Mouse (Mus musculus): Measurements from ENCODE around the gene Deaf1. TPM values are rescaled to one million over a fixed set of nuclear protein-coding genes. Genes with fewer than 3 reads are reported as not detected.

Gene Deaf1
- polyA plus RNA-seq, 1 experiment = 18.9 TPM

DNA sequence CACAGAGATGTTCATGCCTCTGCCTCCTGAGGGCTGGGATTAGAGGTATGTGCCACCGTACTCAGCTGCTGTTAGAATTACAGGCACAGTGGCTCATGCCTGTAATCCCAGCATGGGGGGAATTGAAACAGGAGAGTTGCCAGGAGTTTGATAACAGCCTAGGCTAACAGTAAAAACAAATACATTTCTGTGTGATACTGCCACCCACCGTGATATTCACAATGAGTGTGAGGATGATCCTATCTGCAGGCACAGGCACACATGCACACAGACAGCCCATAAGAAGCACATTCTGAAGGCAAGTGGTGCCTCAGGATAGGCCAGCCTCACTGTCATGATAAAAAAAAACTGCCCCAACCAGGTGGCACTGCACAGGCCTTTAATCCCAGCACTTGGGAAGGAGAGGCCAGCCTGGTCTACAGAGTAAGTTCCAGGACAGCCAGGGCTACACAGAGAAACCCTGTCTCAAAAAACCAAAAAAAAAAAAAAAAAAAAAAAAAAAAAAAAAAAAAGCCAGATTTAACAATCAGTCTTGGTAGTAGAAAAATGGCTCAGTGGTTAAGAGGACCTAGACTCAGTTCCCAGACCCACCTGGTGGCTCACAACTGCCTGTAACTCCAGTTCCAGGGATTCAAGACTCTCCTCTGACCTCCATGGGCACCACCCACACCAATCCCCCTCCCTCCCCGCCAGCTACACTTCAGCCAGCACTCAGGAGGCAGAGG is 29.4 kb downstream of the Deaf1 start:
- no peak for DNase-seq (ENCODE audit: low read depth)

- no peak for DNase-seq (ENCODE audit: low read depth)
Observed at GRCm38 (mm10) chr7:141294479-141294878, 33.0 kb downstream of the Deaf1 start.

GRCm38 (mm10) chr7:141293852-141294471 is 33.5 kb downstream of the Deaf1 start:
- no peak for DNase-seq (ENCODE audit: low read depth)

GRCm38 (mm10) chr7:141292583-141293388 is 34.7 kb downstream of the Deaf1 start:
- DNase-seq (ENCODE audit: low read depth) = no peak

DNA sequence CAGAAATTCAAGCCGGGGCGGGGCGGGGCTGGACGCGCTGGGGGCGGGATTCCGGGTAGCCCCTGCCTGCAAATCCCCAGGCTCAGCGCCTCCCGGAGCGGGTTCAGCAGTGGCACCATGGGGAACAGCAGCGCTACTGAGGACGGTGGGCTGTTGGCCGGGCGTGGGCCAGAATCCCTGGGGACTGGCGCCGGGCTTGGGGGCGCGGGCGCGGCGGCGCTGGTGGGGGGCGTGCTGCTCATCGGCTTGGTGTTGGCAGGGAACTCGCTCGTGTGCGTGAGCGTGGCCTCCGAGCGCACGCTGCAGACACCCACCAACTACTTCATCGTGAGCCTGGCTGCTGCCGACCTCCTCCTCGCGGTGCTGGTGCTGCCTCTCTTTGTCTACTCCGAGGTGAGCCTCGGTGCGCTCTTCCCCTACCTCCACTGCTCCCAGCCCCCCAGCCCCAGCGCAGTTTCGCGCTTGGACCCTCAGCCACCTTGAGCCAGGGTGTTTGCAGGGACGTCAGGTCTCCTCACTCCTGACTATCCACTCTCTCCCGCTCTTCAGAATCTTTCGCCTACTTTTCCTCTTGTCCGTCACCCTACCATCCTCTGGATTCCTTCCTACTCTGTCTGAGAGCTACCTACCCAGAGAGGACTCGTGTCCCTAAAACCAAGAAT is 35.4 kb downstream of the Deaf1 start, which contains the start of gene Drd4:
Drd4 (plus strand) TSS at position 86 of the 662 bp plus-strand sequence.
- DNase-seq (ENCODE audit: low read depth) = no peak

- no peak for DNase-seq (ENCODE audit: low read depth)
Observed at GRCm38 (mm10) chr7:141288042-141288441, 39.4 kb downstream of the Deaf1 start.

DNA sequence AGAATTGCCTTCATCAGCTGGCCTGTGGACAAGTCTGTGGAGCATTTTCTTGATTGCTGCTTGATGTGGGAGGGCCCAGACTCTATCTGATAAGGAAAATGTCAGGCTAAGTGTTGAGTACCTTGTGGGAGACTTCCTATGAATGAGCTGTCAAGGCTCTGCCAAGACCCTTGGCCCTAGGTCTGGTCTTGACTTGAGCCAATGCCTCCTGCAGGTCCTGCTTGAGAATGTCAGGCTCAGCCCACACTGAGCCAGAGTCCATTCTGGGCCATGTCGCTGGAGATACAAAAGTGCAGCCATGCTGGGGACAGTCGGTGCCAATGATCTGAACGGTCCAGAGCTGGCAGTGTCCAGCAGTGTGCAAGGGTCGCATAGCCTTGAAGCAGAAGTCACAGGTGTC is 44.7 kb downstream of the Deaf1 start:
- no peak for DNase-seq (ENCODE audit: low read depth)

DNA sequence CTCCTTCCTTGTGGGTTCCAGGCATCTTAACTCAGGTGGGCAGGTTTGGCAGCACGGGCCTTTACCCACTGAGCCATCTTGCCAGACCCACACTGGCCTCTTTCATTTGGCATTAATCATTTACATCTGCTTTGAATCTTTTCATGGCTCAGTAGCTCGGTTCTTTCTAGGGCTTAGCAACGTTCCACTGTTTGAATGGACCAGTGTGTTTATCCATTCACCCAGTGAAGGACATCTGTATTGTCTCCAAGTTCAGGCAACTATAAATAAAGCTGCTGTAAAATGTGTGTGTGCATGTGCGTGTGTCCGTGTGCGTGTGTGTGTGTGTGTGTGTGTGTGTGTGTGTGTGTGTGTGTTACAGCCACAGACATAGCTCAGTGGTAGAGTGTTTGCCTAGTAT is 46.0 kb downstream of the Deaf1 start:
- no peak for DNase-seq (ENCODE audit: low read depth)

- DNase-seq (ENCODE audit: low read depth) = no peak
Observed at GRCm38 (mm10) chr7:141278766-141279590, 48.5 kb downstream of the Deaf1 start, which contains the start of gene Sct. Sct (minus strand) TSS chr7:141279133.

GRCm38 (mm10) chr7:141277701-141278678 is 49.5 kb downstream of the Deaf1 start:
- no peak for DNase-seq (ENCODE audit: low read depth)

GRCm38 (mm10) chr7:141276546-141276945 is 50.9 kb downstream of the Deaf1 start, which contains the start of gene Cdhr5:
Cdhr5 (minus strand) TSS chr7:141276786.
- no peak for DNase-seq (ENCODE audit: low read depth)

DNA sequence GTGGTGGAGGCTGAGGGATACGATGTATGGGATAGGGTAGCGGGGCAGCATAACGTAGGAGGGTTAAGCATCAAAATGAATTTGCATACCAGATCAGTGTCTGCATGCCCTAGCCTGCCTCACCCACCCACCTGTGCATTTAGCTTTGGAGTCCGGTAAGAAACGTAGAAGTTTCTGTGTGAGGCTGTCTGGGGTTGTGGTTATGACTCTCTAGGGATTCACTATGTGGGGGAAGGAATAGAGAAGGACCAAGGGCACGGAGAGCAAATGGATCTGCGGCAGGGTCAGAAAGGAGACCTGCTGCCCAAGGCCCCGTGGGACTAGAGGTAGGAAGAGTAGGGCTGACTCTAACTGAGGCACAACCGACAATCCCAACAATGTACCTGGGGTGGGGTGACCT is 52.1 kb downstream of the Deaf1 start:
- DNase-seq (ENCODE audit: low read depth) = no peak

DNA sequence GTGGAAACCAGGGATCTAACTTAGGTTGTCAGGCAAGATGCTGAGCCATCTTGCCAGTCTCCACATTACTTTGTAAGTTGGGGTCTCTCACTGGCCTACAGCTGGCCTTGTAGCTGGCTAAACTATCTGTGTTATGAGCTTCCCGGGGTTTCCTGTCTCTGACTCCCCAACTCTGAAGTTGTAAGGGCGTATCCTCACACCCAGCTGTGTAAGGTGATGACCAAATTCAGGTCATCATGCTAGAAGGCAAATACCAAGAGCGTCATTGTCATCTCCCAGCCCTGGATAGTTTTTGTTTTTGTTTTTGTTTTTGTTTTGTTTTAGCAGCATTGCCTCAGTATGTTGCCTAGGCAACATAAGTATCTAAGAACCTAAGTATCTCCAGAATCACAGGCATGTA is 56.9 kb downstream of the Deaf1 start:
- DNase-seq (ENCODE audit: low read depth) = no peak

DNA sequence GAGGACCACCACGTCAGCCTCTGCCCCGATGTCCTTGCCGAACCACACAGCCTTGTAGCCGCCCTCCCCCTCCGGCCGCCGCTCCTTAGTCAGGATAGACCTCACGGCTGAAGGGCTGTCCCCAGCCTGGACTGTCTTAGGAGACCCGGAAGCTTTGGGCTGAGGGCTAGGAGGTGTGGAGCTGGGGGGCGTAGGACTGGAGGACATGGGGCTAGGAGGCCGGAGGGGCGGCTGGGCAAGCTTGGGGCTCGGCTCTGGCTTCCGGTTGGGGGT is 58.3 kb downstream of the Deaf1 start:
- DNase-seq (ENCODE audit: low read depth) = no peak

DNA sequence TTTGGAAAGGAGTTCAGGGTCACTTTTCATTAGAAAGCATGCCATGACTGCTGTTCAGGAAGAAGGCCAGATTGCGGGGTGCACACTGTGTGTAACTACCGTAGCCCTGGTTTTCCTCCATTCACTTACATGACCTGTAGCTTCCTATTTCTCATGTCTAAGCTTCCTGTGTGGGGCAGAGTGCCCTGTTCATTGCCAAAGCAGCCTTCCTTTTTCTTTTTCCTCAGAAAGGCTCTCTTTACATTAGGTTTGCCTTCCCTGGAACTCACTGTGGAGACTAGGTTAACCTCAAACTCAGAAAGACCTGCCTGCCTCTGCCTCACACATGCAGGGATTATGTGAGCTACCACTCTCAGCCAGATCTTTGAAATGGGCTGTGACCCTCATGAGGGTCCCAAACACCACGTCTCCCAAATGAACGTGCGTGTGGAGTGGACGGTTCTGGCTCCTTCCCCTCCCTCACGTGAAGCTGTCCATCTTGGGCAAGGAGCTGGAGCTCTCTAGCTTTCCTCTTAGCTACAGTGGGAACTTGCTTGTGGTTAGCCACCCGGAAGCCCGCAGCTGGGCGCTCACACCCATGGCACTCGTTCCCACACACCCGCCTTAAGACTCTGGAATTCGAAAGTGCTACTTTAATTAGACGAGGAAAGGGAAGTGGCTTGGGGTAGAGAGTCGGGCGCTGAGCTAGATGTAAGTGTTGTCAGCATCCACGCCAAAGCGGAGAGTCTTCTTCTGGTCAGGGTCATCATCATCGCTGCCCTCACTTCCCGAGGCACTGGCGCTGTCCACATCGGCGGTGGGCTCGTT is 58.8 kb downstream of the Deaf1 start:
- DNase-seq (ENCODE audit: low read depth) = no peak

DNA sequence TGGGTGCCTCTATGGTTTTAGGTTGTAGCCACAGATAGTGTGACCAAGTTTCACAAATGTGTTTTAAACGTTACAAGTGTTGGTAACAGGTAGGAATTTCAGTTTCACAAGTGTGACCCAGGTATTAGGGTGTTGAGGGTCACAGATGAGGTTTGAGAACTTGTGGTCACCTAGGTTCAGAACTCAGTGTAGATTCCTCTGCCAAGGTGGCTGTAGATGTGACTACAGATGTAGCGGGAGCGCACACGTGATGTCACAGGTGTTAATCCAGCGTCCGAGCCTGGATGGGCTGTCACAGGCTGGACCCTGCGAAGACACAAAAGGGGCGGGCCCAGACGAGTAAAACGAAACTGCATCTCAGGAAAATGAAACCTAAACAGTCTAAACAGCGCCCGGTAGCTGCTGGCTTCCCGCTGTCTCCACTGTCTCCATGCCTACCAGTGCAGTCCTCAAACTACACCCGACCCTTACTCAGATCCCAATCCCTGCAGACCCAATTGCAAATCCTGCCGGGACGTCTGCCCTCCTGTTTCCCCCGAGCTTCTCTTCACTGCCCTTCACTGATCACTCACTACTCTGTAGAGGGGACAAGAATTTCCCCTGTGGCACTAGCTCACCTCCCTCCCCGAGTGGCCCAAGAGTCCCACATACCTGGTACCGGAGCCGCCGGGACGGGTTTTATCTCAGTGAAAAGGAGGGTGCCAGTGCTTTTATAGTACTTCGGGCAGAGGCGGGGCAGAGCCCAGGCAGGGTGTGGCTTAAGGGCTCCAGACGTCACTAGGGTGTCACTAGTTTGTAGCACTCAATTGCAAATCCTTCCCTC is 61.5 kb downstream of the Deaf1 start, which contains the start of gene Irf7:
Irf7 (minus strand) TSS at position 743 of the 823 bp plus-strand sequence.
- DNase-seq (ENCODE audit: low read depth) = no peak

DNA sequence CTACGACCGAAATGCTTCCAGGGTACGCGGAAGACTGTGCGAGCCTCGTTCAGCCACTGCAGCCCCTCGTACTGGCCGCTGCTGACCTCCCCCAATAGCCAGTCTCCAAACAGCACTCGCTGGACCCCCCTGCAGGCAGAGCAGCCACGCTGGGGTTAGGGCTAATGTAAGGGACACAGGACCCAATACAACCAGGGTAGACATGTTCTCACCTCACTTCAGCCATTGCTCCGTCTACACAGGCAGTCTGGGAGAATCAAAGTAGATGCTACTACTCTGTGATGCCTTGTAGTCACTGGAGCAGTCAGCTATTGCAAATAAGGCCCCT is 62.1 kb downstream of the Deaf1 start:
- no peak for DNase-seq (ENCODE audit: low read depth)

GRCm38 (mm10) chr7:141264761-141265410 is 62.6 kb downstream of the Deaf1 start:
- DNase-seq (ENCODE audit: low read depth) = no peak

Data from gonadal fat pad, adult 2 months (tissue).